Mouse (Mus musculus) heart, postnatal 0 days (tissue): ENCODE measurements around the gene Psma6.

Experiments
- CTCF ChIP-seq: IDR thresholded peaks from 2 replicates; pipeline ENCODE4 v1.5.1; 2016; ENCODE audit warnings: antibody characterized with exemption, control low read depth, low read depth
- EP300 ChIP-seq: IDR thresholded peaks from 2 replicates; pipeline ENCODE4 v1.6.1; 2016; ENCODE audit warnings: antibody characterized with exemption, low read depth

DNA sequence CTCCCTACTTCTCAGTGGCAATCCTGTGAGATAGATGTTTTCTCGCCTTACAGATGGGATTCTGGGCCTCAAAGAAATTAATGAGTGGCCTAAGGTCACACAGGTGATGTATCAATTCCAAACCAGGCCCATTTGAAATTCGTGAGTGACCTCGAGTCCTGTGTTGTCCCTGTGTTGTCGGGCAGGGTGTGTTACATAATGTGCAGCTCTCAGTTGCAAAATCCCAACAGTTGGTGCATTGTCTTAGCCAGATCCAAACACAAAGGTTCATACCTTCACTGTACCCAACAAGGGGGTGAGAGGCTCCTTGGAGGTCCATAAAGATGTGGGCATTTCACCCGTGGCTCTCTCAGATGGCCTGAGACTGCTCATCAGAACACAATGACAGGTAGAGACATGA, 56.4 kb downstream of the Psma6 start:
- TF ChIP-seq CTCF: no peak
- TF ChIP-seq EP300: no peak
